Mouse (Mus musculus): ENCODE measurements around the gene Tmed1.
"Not testable (repeated sequence)": the region's sequence is repeated elsewhere in the genome, so short reads cannot be mapped to it uniquely, and the experiment has no call there.

Gene Tmed1

DNA sequence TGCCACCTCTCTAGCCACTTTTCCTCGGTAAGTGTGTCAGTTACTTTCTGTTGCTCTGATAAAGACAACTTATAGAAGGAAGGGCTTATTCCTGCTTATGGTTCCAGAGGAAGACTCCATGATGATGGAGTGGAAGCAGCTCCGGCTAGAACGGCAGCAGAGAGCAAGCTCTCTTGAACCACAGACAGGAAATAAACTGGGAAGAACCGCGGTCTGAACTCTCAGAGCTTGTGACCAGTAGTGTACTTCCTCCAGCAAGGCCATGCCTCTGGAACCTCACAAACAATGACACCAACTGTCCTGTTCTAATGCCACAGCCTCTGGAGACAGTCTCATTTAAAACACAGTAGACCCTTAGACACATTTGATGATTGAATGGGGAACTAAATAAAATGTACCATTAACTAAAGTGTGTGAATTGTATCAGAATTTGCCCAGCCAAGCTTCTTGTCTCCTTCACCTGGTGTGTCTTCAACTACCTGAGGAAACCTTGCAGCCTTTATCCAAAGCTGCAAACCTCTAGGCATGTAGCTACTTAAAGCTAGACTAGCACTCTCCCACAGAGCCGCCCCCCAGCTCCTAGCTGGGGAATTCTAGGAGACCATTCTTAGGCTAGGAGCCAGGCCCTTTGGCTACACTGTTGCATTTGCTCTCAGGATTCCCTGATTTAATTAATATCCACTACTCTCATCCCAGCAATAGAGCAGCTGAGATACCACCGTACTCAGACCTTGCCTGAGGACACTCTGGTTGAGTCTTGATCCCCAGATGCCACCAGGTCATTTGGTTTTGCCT lies 15.3 kb upstream of the Tmed1 start:
- DNase-seq, result no peak

DNA sequence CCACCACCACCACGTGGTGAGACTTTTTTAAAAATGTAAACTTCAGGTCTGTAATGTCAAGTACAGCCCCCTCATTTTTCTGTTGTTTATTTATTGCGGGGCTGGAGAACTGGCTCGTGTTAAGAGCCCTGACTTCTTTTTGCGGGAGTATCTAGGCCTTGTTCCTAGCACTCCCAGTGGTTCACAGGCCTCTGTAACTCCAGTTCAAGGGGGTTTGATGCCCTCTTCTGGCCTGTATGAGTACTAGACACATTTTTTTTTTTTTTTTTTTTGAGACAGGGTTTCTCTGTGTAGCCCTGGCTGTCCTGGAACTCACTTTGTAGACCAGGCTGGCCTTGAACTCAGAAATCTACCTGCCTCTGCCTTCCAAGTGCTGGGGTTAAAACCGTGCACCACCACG lies 8.6 kb upstream of the Tmed1 start:
- DNase-seq, result not testable (repeated sequence)

DNA sequence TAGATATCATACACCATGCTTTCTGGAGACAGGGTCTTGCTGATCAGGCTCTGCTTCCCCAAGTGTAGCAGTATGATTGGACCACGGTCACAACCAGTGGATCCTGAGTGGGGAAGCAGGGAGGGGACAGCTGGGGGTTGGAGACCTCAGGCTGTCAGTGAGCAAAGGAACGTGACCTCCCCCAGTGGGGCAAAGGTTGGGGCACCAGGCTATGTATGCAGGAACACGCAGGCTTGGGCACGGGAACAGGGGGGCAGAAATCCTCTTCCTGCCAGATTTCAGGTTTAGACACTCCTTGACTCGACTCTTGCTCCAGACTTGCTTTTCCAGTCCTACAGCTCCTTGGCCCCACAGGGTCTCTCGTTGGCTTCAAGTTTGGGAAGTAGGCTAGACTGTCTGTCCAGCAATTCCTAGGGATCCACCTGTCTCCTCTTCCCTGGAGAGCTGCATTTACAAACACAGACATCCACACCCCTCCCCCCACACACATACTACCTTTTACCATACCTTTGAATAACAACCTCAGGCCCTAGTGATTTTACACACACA lies 8.0 kb upstream of the Tmed1 start:
- no peak for DNase-seq

DNA sequence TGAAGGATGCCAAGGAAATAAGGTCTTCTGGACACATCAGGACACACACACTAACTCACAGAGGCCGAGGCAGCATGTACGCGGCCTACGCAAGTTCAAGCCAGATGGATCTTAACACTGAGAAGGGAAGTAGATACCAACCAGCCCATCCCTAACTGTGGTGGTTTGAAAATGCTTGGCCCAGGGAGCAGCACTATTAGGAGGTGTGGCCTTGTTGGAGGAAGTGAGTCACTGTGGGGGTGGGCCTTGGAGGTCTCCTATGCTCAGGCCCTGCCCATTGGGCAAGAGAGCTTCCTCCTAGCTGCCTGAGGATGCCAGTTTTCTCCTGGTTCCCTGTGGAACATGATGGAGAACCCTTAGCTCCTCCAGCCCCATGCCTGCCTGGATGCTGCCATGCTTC lies 3.4 kb upstream of the Tmed1 start:
- no peak for DNase-seq

DNA sequence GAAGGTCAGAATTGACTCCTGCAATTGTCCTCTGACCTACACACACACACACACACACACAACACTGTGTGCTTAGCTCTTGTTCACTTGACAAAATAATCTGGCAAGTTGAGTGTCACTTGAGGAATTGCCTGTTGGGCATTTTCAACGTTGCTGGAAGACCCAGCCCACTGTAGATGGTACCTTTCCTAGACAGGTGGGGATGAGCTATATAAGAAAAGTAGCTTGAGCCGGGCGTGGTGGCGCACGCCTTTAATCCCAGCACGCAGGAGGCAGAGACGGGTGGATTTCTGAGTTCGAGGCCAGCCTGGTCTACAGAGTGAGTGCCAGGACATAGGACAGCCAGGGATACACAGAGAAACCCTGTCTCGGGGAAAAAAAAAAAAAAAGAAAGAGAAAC lies 1.0 kb upstream of the Tmed1 start:
- no peak for DNase-seq

DNA sequence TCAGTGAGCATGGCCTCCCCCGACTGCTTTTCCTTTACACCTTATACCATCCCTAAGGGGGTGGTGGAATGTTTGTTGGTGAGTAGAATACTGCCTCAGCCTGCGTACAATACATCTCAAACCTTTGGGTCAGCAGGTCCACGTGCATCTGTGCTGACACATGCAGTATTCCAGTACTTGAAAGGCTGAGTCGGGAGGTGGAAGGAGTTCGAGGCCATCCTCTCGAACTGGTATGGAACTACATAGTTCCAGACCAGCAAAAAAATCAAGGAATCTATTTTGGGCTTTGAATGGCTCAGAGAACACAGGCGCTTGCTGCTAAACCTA lies 600 bp upstream of the Tmed1 start:
- no peak for DNase-seq

DNA sequence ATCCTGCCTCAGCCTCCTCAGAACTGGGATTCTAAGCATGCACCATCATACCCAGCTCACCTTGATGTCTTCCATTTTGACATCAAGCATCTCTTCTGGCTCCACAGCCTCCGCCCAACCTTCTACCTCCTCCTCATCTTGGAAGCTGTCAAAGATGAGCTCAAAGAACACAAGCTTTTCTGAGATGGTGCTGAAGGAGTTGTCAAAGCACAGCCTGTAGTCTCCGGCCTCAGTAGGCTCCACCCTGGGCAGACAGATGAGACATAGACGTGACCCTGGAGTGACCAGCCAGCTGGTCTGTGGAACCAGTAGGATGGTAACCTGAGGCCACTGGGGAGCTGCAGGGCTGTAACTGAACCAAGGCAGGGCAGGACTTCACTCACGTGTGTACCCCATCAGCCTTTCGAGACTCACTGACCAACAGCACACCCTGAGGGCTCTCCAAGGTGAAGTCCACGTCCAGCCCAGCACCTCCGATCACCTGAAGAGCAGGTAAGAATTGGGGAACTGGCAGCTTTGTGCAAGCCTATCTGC lies 1.1 kb downstream of the Tmed1 start:
- DNase-seq, result no peak

DNA sequence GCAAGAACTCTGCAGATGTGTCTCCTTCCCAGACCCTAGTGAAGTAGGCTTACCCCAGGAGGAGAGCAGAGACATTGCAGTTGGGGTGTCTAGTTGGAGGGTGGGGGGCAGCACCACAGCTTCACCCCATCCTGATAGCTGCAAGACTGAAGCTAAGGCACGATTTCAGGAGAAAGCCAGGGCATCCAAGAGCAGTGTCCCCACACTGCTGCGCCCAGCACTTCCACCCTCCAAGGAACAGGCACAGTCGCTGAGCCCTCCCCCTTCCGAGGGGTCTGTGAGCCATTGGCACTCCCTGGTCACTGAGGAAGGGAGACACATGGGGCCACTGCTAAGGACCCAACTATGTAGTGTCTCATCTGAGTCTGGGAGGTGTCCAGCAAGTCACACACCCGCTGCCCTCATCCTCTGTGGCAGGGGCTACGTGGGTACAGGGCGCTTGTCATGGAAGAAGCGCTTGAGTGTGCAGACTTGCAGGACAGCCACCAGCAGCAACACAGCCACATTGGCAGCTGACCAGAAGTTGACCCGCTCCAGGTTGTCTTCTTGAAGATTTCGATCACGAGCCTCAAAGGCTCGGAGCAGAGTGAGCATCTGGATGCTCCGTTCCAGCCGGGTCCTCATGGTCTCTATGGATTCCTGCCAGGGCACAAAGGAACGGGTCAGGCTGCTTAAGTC lies 2.2 kb downstream of the Tmed1 start:
- DNase-seq, result no peak

DNA sequence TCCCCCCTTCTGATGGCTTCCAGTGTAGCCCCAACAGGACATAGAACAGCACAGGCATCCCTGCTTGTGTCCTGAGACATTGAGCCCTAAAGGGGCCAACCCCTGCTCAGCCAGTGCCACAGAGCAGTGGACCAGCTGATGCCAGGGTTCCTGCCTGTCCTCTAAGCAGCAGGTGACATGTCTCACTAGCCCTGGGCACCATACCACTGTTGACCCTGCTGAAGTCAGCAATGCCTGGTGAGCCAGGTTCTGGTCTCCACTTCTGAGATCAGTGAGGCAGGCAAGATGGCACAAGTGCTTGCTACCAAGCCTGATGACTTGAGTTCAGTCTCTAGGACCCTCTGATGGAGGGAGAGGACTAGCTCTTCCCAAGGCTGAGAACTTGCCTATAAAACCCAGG lies 4.3 kb downstream of the Tmed1 start:
- no peak for DNase-seq

DNA sequence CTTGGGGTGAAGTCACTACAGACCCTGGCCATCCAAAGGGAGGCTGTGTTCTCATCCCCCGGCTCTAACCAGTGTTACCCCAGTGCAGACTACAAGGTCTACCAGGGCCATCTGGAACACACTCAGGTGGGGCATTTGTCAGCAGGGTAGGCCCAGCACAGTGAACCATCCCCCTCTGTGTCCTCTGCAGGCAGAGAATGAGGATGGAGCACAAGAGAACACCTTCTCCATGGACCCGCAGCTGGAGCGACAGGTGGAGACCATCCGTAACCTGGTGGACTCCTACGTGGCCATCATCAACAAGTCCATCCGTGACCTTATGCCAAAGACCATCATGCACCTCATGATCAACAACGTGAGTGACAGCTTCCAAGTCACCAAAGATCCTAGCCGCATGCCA lies 6.7 kb downstream of the Tmed1 start:
- DNase-seq, result no peak

DNA sequence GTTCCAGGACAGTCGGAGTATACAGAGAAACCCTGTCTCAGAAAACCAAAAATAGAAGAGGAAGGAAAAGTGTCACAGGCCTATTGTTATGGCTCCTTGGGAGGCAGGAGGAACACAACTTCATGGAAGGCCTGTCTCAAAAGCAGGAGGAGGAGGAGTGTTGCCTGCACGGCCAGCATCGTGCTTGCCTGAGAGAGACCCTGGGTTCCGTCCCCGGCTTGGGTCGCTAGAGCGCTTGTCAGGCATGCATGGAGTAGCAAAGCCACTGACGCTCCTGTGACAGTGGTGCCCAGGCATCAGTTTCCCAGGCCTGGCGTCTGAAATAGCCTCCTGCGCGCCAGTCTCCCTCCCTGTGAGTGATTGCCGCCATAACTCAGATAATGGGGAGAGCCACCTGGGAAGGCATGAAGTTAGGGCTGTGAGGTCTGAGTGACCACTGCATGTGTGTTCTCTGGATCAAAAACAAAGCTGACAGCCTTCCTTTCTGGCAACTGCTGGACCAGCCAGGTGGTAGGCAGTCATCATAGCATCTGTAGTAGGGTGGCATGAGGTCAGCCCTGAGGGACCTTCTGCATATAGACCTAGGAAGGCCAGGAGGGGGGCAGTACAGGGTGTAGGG lies 11.7 kb downstream of the Tmed1 start:
- DNase-seq, result no peak

DNA sequence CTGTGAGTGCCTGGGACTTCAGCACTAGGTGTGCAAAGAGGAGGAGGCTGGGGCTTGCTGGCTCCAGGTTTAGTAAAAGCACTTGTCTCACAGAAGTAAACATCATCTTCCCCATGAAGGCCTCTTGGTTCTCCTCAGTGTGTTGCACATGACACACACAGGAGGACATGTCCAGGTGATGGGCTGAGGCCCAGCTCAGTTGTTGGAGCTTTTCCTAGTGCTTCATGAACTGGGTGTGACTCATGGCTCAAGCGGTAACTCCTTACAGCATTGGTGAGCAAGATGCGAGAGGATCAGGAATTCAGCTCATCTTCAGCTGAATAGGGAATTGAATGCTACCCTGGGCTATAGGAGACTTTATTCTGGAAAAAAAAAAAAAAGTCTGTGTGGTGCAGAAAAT lies 12.4 kb downstream of the Tmed1 start:
- DNase-seq, result no peak

DNA sequence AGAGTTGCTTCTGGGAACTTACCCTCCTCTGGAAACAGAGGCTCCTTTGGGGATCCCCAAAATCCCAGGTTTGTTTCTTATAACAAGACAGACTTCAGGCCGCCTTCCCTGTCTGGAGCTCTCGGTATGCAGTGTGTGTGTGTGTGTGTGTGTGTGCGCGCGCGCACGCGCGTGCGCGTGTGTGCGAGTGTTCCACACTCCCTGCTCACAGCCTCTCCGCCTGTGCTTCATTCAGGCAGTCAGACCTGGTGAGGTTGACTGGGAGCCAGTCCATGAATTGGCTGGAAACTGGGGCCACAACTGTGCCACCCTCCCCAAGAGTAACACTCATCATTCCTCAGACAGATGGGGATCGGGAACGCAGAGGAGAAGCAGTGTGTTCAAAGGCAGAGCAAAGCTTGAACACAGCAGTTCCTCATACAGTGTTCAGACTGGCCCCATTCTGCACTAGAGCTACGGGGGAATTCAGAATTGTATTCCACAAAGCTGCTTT lies 13.0 kb downstream of the Tmed1 start:
- DNase-seq, result no peak

DNA sequence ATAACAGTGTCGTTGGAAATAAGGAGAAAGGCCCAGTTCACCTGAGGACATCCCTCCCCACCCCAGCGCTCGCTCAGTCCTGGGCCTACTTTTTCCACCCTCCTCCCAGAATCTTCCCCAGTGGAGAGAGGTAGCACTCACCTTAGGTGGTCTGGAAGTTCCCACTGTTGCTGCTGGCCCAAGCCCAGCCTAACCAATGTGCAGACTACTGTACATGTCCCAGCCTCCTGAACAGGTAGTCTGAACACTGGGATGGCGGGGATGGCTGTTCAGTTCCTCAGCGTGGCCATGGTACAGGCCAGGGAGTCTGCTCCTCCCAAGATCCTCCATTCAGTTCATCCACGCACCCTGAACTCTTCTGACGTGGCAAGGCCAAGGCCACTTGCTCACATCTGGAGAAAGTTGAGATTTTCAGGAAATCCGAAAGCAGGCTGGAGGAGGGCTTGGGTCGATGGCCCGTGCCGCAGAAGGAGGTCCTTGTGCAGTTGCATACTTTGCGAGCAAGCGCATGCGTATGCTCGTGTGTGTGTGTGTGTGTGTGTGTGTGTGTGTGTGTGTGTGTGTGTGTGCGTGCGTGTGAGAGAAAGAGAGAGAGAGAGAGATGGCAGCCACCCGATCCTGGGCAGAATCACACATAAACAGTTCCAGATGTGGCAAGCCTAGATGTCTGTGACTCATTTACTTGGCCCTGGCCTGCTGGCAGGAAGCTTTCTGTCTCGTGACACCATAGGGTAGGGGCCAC lies 13.6 kb downstream of the Tmed1 start:
- DNase-seq, result no peak

DNA sequence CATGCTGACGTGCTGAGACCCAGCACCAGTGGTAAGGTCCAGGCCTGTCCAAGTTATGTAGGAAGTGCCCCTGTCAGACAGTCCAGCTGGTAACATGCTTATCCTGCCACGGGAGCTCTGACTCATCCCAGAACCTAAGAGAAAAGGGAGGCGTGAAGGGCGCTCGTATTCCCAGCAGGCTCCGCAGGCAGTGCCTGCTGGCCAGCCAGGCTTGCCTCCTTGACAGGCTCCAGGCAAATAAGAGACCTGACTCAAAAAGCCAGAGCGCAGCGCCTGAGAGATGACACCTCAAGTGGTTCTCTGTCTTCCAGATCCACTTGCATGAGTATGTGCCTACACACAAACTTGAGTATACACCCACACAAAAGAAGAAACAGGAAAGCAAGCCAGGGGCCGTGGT lies 15.3 kb downstream of the Tmed1 start:
- DNase-seq, result no peak

DNA sequence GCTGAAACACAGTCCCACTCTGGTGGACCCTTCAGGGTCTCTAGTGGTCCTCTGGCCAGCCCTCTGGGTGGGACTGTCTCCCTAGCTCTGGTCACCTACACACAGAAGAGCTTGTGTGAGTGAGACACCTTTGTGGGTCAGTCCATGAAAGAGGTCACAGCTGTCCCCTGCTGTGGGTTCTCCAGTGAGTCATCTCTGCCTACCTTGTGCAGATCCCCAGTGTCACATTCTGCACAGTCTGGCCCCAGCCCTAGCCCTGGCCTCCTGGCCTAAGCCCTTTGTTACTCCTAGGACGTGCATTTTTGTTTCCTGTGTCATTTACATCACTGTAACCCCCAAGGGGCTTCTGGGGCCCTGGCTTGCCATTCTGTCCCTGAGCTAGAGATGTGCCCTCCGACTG lies 16.1 kb downstream of the Tmed1 start:
- no peak for DNase-seq

DNA sequence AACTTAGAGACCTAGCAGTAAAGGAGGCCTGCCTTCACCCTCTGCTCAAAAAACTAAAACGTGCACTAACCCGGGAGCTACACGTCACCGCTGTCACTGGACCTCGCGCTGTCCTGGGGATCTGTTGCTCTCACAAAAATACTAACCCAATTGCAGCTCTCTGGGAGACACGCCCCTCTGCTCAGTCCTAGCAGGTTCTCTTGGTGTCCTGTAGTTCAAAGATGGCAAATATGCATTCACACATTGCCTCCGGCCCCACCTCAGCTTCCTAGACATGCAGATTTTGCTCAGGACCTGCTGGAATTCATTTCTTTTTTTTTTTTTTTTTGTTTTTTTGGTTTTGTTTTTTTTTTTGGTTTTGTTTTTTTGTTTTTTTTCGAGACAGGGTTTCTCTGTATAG lies 19.4 kb downstream of the Tmed1 start:
- DNase-seq, result no peak

DNA sequence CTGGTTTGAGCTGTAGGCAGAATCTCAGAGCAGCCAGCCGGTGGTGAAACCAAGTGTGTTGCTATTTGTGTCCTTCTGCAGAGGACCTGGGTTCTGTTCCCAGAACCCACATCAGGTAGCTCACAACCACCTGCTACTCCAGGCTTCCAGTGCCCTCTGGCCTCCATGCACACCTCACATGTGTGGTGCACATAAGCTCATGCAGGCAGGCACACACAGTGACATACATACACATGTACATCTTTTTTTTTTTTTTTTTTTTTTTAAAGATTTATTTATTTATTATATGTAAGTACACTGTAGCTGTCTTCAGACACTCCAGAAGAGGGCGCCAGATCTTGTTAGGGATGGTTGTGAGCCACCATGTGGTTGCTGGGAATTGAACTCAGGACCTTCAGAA lies 21.8 kb downstream of the Tmed1 start:
- DNase-seq, result not testable (repeated sequence)

DNA sequence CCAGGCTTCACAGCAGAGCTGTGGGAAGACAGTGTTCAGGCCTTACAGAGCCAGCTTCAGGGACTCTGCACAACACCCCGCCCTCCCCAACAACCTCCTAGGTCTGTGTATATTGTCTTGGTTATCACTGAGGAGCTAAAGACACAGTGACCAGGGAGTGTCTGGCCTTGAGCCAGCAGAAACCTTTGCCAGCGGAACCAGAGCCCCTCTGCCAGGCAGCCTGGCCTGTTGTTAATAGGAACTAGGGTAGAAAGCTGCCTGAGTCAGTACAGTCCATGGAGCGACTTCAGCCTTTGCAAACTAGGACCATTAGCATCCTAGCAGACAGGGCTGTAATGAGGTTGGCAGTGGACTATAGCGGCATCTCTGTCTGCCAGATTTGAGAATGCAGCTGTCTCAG lies 26.0 kb downstream of the Tmed1 start:
- no peak for DNase-seq

DNA sequence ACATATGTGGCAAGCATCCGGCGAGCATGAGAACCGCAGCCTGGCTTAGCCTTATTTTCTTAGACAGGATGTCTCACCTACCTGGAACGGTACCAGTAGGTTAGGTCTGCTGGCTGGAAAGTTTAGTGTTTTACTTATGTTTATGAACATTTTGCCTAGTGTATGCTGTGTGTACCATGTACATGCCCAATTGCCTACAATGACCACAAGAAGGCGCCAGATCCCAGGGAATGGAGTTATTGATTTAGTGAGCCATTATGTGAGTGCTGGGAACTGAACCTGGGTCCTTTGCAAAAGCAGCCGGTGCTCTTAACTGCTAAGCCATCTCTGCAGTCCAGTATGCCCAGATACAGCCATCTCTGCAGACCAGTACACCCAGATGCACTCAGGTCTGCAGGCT lies 32.3 kb downstream of the Tmed1 start:
- DNase-seq, result no peak

DNA sequence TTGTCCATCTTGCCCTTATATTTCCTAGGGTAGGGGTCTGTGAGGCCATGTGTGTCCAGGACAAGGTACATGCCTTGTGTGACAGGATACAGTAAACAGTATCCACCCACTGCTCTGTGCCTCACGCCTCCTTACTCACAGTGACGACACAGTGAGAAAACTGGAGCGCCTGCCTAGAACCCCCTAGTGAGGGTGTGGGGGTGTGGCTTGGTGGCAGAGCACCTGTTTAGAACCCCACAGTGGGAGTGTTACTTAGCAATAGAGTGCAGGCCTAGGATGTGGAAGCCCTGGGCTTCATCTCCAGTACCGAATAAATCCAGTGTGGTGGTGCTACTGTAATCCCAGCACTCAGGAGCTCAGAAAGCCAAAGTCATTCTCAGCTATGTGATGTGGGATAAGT lies 37.1 kb downstream of the Tmed1 start:
- no peak for DNase-seq

DNA sequence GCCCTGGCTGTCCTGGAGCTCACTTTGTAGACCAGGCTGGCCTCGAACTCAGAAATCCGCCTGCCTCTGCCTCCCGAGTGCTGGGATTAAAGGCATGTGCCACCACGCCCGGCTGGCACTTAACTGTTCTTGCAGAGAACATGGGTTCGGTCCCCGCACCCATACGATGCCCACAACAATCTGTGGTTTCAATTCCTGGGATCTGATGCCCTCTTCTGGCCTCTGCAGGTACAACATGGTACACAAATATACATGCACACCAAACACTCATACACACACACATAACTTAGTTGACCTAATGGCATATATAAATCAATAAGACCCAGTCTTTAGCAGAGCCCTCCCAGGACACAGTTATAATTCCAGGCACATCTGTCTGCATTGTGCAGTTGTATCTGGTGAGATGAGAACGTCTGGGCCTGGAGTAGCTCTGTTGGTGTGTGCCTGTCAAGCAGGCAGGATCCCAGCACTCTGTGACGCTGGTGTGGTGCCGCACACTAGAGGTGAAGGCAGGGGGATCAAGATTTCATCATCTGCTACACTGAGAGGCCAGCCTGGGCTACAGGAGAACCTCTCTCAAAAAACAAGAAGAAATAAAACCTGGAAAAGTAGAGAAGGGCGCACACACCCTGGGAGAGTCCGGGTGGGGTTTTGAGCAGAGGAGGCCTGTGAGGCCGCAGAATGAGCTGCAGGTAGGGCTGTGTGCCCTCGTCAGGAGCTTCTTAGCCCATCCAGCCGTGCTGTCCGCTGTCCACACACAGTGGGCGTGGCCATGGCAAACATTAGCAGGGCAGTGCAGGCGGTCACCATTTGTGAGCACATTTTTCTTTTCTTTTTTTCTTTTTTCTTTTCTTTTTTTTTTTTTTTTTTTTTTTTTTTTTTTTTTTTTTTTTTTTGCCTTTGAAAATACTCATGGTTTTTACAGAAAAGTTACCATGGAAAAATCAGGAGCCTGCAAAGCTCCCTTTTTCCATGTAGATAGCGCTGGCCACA lies 40.7 kb downstream of the Tmed1 start:
- DNase-seq, result peak; percentile 35
